Mouse (Mus musculus) heart, embryonic 15.5 days (tissue): Measurements from ENCODE around the gene Cmklr1. TPM values are rescaled to one million over a fixed set of nuclear protein-coding genes. Genes with fewer than 3 reads are reported as not detected.

Experiments
- ATAC-seq: fragments of 200-750 bp; cut with Nextera tagmentation; replicated peaks from 2 replicates; pipeline ENCODE4 v1.8.0; 2017; ENCODE audit warnings: low read depth, moderate TSS enrichment; ENCODE audit not compliant: insufficient number of reproducible peaks, insufficient read depth, low FRiP score
- H3K27ac ChIP-seq: fragments of 300-500 bp; sonication (generic); 2 replicates; pipeline ENCODE4 v1.5.1; 2015; ENCODE audit warnings: mild to moderate bottlenecking, inconsistent platforms
- H3K27me3 ChIP-seq: fragments of 300-500 bp; sonication (generic); 2 replicates; pipeline ENCODE4 v1.6.1; 2015; ENCODE audit warnings: inconsistent platforms
- H3K36me3 ChIP-seq: fragments of 300-500 bp; sonication (generic); 2 replicates; pipeline ENCODE4 v1.6.1; 2015; ENCODE audit warnings: mild to moderate bottlenecking, inconsistent platforms
- H3K4me1 ChIP-seq: fragments of 300-500 bp; sonication (generic); replicated peaks from 2 replicates; pipeline ENCODE4 v1.6.1; 2015; ENCODE audit warnings: inconsistent platforms
- H3K4me2 ChIP-seq: fragments of 300-500 bp; sonication (generic); 2 replicates; pipeline ENCODE4 v1.6.1; 2015; ENCODE audit warnings: inconsistent platforms, mild to moderate bottlenecking, moderate library complexity
- H3K4me3 ChIP-seq: fragments of 300-500 bp; sonication (generic); 2 replicates; pipeline ENCODE4 v1.5.1; 2015; ENCODE audit warnings: mild to moderate bottlenecking, inconsistent platforms
- H3K9ac ChIP-seq: fragments of 300-500 bp; sonication (generic); 2 replicates; pipeline ENCODE4 v1.6.1; 2015; ENCODE audit warnings: mild to moderate bottlenecking, inconsistent platforms
- H3K9me3 ChIP-seq: fragments of 300-500 bp; sonication (generic); replicated peaks from 2 replicates; pipeline ENCODE4 v1.6.1; 2016; ENCODE audit warnings: inconsistent platforms
- WGBS: fragments of 180-500 bp; shearing (Covaris S2); methylation state at CpG from one replicate; pipeline ENCODE4 v1.1.7; 2015; ENCODE audit warnings: mixed read lengths; 5-methylcytosine and 5-hydroxymethylcytosine counted together
- polyA plus RNA-seq: library from polyadenylated mRNA; unstranded; fragments of >200 nt; fragmentation: Nextera tagmentation; extraction: Ambion mirVana; gene quantifications from 2 replicates; pipeline ENCODE4 v1.2.1, GENCODE M21; 2015

Cmklr1 gene
- polyA plus RNA-seq, 1 experiment from 2014 or later: 4.4 TPM

- no peak overlapping the region for H3K4me3 ChIP-seq
- H3K9ac ChIP-seq: no peak overlapping the region
- no peak overlapping the region for H3K4me2 ChIP-seq
- H3K27me3 ChIP-seq: no peaks in the 10 kb centered on the region
- WGBS: 22% methylated on average over 4 of the region's 4 CpGs
- H3K36me3 ChIP-seq: no peaks in the 10 kb centered on the region
- H3K4me1 ChIP-seq: no peaks in the 10 kb centered on the region
- ATAC-seq: no peak
- H3K9me3 ChIP-seq: no peaks in the 10 kb centered on the region
- no peak overlapping the region for H3K27ac ChIP-seq
These were observed 85.8 kb downstream of the Cmklr1 start for GRCm38 (mm10) chr5:113564463-113564862.

Other genes with a start within 250 kb of the Cmklr1 start
- 2.5 and 4.2 TPM in 2 replicates for gene Wscd2, start 160.1 kb downstream of the Cmklr1 start, polyA plus RNA-seq
- not detected in 2 replicates for gene 1700069L16Rik, start 74.3 kb upstream of the Cmklr1 start, polyA plus RNA-seq
- gene Ficd, start 85.4 kb upstream of the Cmklr1 start, polyA plus RNA-seq: 4.9 and 6.2 TPM in 2 replicates
- gene Sart3, start 122.1 kb upstream of the Cmklr1 start, polyA plus RNA-seq: 30.8 and 39.8 TPM in 2 replicates
- gene Iscu, start 122.3 kb upstream of the Cmklr1 start, polyA plus RNA-seq: 112 and 124 TPM in 2 replicates
- gene Tmem119, start 150.1 kb upstream of the Cmklr1 start, polyA plus RNA-seq: 23.6 and 30.5 TPM in 2 replicates
- 2.7 and 18.4 TPM in 2 replicates for gene Selplg, start 182.2 kb upstream of the Cmklr1 start, polyA plus RNA-seq